Mouse (Mus musculus): Measurements from ENCODE around the gene Ubqln1. TPM values are rescaled to one million over a fixed set of nuclear protein-coding genes. Genes with fewer than 3 reads are reported as not detected.

The Ubqln1 gene
- polyA plus RNA-seq, 2 experiments = 78.5 to 86.5 TPM

GRCm38 (mm10) chr13:58212530-58212929 lies 2.9 kb downstream of the Ubqln1 start:
- Histone ChIP-seq H3K27ac (replicated peaks; ENCODE audit: low read depth, low read length) (no peak overlapping the region), H3K4me3 (replicated peaks; ENCODE audit: low read length) (no peak overlapping the region), H3K4me1 (ENCODE audit: control insufficient read depth, insufficient read depth, low read length) (peaks cover 25% of the 10 kb centered on the region), H3K9ac (ENCODE audit: low read depth, low read length, severe bottlenecking) (no peak overlapping the region), H3K36me3 (ENCODE audit: control insufficient read depth, insufficient read depth, low read length) (no peaks in the 10 kb centered on the region), H3K27me3 (ENCODE audit: control insufficient read depth, insufficient read depth, low read length) (no peaks in the 10 kb centered on the region), H3K4me2 (replicated peaks; ENCODE audit: low read depth, low read length, severe bottlenecking) (no peak overlapping the region), H3K9me3 (ENCODE audit: control insufficient read depth, low read length) (no peaks in the 10 kb centered on the region)
- ATAC-seq (ENCODE audit: low FRiP score, low read depth) = no peak
- no peak for DNase-seq (ENCODE audit: low spot score)
- WGBS = 77% methylated on average over 2 of the region's 2 CpGs
- TF ChIP-seq POLR2A (IDR thresholded peaks at IDR 0.05; ENCODE audit: borderline replicate concordance, extremely low read depth, insufficient read depth, insufficient read length) = no peak

DNA sequence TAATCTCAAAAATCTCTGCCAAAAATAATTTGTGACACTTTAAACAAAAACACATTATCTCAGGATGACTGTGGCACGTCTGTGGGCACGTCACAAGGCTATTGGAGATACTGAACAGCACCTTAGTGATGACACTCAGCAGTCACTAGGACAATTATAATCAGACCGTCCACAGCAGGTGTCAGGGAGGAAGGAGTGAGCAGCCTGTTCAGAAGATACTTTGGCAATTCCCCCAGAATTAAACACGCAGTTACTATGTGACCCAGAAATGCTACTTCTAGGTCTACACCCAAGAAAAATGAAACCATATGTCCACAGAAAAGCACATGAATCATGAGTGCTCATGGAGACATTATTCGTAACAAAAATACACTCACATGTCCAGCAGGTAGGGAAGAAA lies 5.0 kb downstream of the Ubqln1 start:
- Histone ChIP-seq H3K36me3 (ENCODE audit: control insufficient read depth, insufficient read depth, low read length) (no peaks in the 10 kb centered on the region), H3K9me3 (ENCODE audit: control insufficient read depth, low read length) (no peaks in the 10 kb centered on the region), H3K27me3 (ENCODE audit: control insufficient read depth, insufficient read depth, low read length) (no peaks in the 10 kb centered on the region), H3K4me3 (replicated peaks; ENCODE audit: low read length) (no peak overlapping the region), H3K9ac (ENCODE audit: low read depth, low read length, severe bottlenecking) (no peak overlapping the region), H3K4me1 (ENCODE audit: control insufficient read depth, insufficient read depth, low read length) (peaks cover 19% of the 10 kb centered on the region), H3K4me2 (replicated peaks; ENCODE audit: low read depth, low read length, severe bottlenecking) (no peak overlapping the region), H3K27ac (replicated peaks; ENCODE audit: low read depth, low read length) (no peak overlapping the region)
- TF ChIP-seq POLR2A (IDR thresholded peaks at IDR 0.05; ENCODE audit: borderline replicate concordance, extremely low read depth, insufficient read depth, insufficient read length) = no peak
- WGBS = 75% methylated on average over 5 of the region's 5 CpGs
- DNase-seq (ENCODE audit: low spot score) (no peak), ATAC-seq (ENCODE audit: low FRiP score, low read depth) (no peak)

GRCm38 (mm10) chr13:58206084-58206483 lies 9.4 kb downstream of the Ubqln1 start:
- no peak overlapping the region for H3K4me2 ChIP-seq (replicated peaks; ENCODE audit: low read depth, low read length, severe bottlenecking)
- no peaks in the 10 kb centered on the region for H3K27me3 ChIP-seq (ENCODE audit: control insufficient read depth, insufficient read depth, low read length)
- no peak overlapping the region for H3K4me3 ChIP-seq (replicated peaks; ENCODE audit: low read length)
- no peaks in the 10 kb centered on the region for H3K9me3 ChIP-seq (ENCODE audit: control insufficient read depth, low read length)
- no peak overlapping the region for H3K9ac ChIP-seq (ENCODE audit: low read depth, low read length, severe bottlenecking)
- H3K36me3 ChIP-seq (ENCODE audit: control insufficient read depth, insufficient read depth, low read length) = no peaks in the 10 kb centered on the region
- no peak overlapping the region for H3K27ac ChIP-seq (replicated peaks; ENCODE audit: low read depth, low read length)
- ATAC-seq (ENCODE audit: low FRiP score, low read depth) (no peak), DNase-seq (ENCODE audit: low spot score) (no peak)
- no peak for TF ChIP-seq POLR2A (IDR thresholded peaks at IDR 0.05; ENCODE audit: borderline replicate concordance, extremely low read depth, insufficient read depth, insufficient read length)
- peaks cover 4% of the 10 kb centered on the region; the same call in 1 of the 2 replicates for H3K4me1 ChIP-seq (ENCODE audit: control insufficient read depth, insufficient read depth, low read length)
- 83% methylated on average over 4 of the region's 4 CpGs for WGBS

DNA sequence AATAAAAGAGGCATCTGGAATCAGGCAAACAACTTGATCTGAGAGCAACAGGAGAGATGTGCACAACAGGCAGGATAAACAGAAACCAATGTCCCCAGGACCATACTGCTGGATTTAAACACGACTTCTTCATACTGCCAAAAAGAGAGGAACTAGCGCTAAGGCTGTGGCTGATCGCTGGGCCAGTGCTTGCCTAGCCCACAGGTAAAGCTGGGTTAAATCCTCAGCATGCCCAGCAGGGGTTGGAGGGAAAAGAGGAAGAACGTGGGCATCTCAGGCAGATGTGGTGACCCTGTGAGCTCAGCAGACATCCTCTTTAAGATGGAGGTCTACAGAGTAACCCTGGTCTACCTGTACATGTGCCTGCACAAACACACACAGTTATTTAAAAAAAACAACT lies 10.5 kb downstream of the Ubqln1 start:
- ATAC-seq (ENCODE audit: low FRiP score, low read depth) = no peak
- 69% methylated on average over 4 of the region's 4 CpGs for WGBS
- no peak overlapping the region for H3K4me2 ChIP-seq (replicated peaks; ENCODE audit: low read depth, low read length, severe bottlenecking)

GRCm38 (mm10) chr13:58204202-58204601 lies 11.3 kb downstream of the Ubqln1 start:
- Histone ChIP-seq H3K9me3 (ENCODE audit: control insufficient read depth, low read length) (no peaks in the 10 kb centered on the region), H3K4me2 (replicated peaks; ENCODE audit: low read depth, low read length, severe bottlenecking) (no peak overlapping the region), H3K36me3 (ENCODE audit: control insufficient read depth, insufficient read depth, low read length) (no peaks in the 10 kb centered on the region), H3K4me1 (ENCODE audit: control insufficient read depth, insufficient read depth, low read length) (no peaks in the 10 kb centered on the region), H3K27me3 (ENCODE audit: control insufficient read depth, insufficient read depth, low read length) (no peaks in the 10 kb centered on the region), H3K27ac (replicated peaks; ENCODE audit: low read depth, low read length) (no peak overlapping the region), H3K4me3 (replicated peaks; ENCODE audit: low read length) (no peak overlapping the region), H3K9ac (ENCODE audit: low read depth, low read length, severe bottlenecking) (no peak overlapping the region)
- 88% methylated on average over 3 of the region's 3 CpGs for WGBS
- no peak for TF ChIP-seq POLR2A (IDR thresholded peaks at IDR 0.05; ENCODE audit: borderline replicate concordance, extremely low read depth, insufficient read depth, insufficient read length)
- ATAC-seq (ENCODE audit: low FRiP score, low read depth) (no peak), DNase-seq (ENCODE audit: low spot score) (no peak)

More for the DNA sequence above, 10.5 kb downstream of the Ubqln1 start:
- no peak overlapping the region for H3K4me3 ChIP-seq (replicated peaks; ENCODE audit: low read length)
- H3K36me3 ChIP-seq (ENCODE audit: control insufficient read depth, insufficient read depth, low read length) = no peaks in the 10 kb centered on the region
- no peak overlapping the region for H3K27ac ChIP-seq (replicated peaks; ENCODE audit: low read depth, low read length)
- H3K9me3 ChIP-seq (ENCODE audit: control insufficient read depth, low read length) = no peaks in the 10 kb centered on the region
- H3K27me3 ChIP-seq (ENCODE audit: control insufficient read depth, insufficient read depth, low read length) = no peaks in the 10 kb centered on the region
- no peaks in the 10 kb centered on the region for H3K4me1 ChIP-seq (ENCODE audit: control insufficient read depth, insufficient read depth, low read length)
- TF ChIP-seq POLR2A (IDR thresholded peaks at IDR 0.05; ENCODE audit: borderline replicate concordance, extremely low read depth, insufficient read depth, insufficient read length) = no peak
- no peak overlapping the region for H3K9ac ChIP-seq (ENCODE audit: low read depth, low read length, severe bottlenecking)
- no peak for DNase-seq (ENCODE audit: low spot score)

DNA sequence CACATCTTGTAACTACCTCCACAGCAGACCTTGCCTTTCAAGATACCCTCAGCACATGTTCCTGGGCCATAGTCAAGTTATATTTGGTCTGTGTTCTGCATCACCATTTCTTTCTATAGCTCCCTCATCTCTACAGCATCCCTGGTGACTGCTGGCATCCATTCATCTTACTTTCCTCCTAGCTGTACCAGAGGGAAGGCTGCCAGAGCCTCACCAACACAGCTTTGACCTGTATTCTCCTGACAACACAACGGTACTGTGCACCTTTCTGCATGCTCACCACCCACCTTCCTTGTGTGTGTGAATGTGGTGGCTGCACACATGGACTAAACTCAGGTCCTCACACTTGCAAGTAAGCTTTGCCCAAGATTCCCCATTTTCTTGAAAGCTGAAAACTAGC lies 12.6 kb downstream of the Ubqln1 start:
- no peak for TF ChIP-seq POLR2A (IDR thresholded peaks at IDR 0.05; ENCODE audit: borderline replicate concordance, extremely low read depth, insufficient read depth, insufficient read length)
- Histone ChIP-seq H3K27ac (replicated peaks; ENCODE audit: low read depth, low read length) (no peak overlapping the region), H3K4me2 (replicated peaks; ENCODE audit: low read depth, low read length, severe bottlenecking) (no peak overlapping the region), H3K9ac (ENCODE audit: low read depth, low read length, severe bottlenecking) (no peak overlapping the region), H3K36me3 (ENCODE audit: control insufficient read depth, insufficient read depth, low read length) (no peaks in the 10 kb centered on the region), H3K4me3 (replicated peaks; ENCODE audit: low read length) (no peak overlapping the region), H3K4me1 (ENCODE audit: control insufficient read depth, insufficient read depth, low read length) (no peaks in the 10 kb centered on the region), H3K9me3 (ENCODE audit: control insufficient read depth, low read length) (no peaks in the 10 kb centered on the region), H3K27me3 (ENCODE audit: control insufficient read depth, insufficient read depth, low read length) (no peaks in the 10 kb centered on the region)
- WGBS = 92% methylated on average over 1 of the region's 1 CpGs
- DNase-seq (ENCODE audit: low spot score) (no peak), ATAC-seq (ENCODE audit: low FRiP score, low read depth) (no peak)

Measured in limb, embryonic 14.5 days (tissue).